Mouse (Mus musculus) E14TG2a.4 (cell line): ENCODE measurements around the gene Tom1l1.

Source experiments
- CTCF ChIP-seq: conservative IDR thresholded peaks from 2 replicates; pipeline ENCODE4 v1.5.1; 2014; ENCODE audit warnings: low read length
- NANOG ChIP-seq: IDR thresholded peaks from 2 replicates; pipeline ENCODE4 v1.6.1; 2014; ENCODE audit warnings: borderline replicate concordance, low read length, mixed read lengths
- POU5F1 ChIP-seq: IDR thresholded peaks from 2 replicates; pipeline ENCODE4 v1.6.1; 2014; ENCODE audit warnings: low read length, borderline replicate concordance

DNA sequence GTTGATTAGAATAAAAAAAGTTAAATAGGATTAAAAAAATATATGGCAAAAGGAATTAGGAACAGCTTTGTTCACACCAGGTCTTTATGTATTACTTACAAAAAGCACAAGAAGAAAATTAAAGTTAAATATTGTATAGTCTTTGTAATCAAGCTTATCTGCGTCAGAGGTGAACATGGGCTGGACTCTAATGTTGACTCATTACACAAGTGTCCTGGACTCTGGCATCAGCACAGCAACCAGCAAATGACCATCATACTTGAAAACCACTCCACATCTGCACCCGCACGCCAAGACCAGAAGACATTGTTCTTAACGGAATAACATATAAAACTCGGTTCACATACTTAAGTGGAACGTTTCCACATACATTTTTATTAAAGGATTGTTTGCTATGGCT, 20.8 kb downstream of the Tom1l1 start:
- TF ChIP-seq CTCF: no peak
- no peak for TF ChIP-seq POU5F1
- TF ChIP-seq NANOG: no peak
